Mouse (Mus musculus) fat pad, adult 2 months (tissue): ENCODE measurements around the gene Pacsin1.

Experiments
- DNase-seq: peaks from one replicate; pipeline ENCODE4 v3.0.0-alpha.2; 2011; ENCODE audit warnings: low read depth, low spot score; ENCODE audit errors: extremely low read depth

The Pacsin1 gene

GRCm38 (mm10) chr17:27655089-27656010 is at the start of gene Pacsin1:
TSS of gene Pacsin1 (plus strand) at chr17:27655509.
- no peak for DNase-seq

- DNase-seq, result no peak
Observed at GRCm38 (mm10) chr17:27609576-27609975, 45.7 kb upstream of the Pacsin1 start.

GRCm38 (mm10) chr17:27610679-27611518 is 44.4 kb upstream of the Pacsin1 start:
- no peak for DNase-seq

GRCm38 (mm10) chr17:27611519-27611884 is 43.8 kb upstream of the Pacsin1 start:
- DNase-seq, result no peak

- DNase-seq, result no peak
Observed at GRCm38 (mm10) chr17:27611994-27612393, 43.3 kb upstream of the Pacsin1 start.

- DNase-seq, result no peak
Observed at GRCm38 (mm10) chr17:27613016-27613415, 42.3 kb upstream of the Pacsin1 start.

GRCm38 (mm10) chr17:27615388-27615787 is 39.9 kb upstream of the Pacsin1 start:
- no peak for DNase-seq

GRCm38 (mm10) chr17:27621161-27621560 is 34.1 kb upstream of the Pacsin1 start:
- DNase-seq, result no peak

- DNase-seq, result no peak
Observed at GRCm38 (mm10) chr17:27621705-27622531, 33.4 kb upstream of the Pacsin1 start.

- no peak for DNase-seq
Observed at GRCm38 (mm10) chr17:27622611-27623359, 32.5 kb upstream of the Pacsin1 start.

GRCm38 (mm10) chr17:27623360-27624326 is 31.7 kb upstream of the Pacsin1 start, which contains the start of gene Nudt3:
TSS of gene Nudt3 (minus strand) at chr17:27623495.
- DNase-seq, result no peak

GRCm38 (mm10) chr17:27625455-27626251 is 29.7 kb upstream of the Pacsin1 start:
- no peak for DNase-seq

GRCm38 (mm10) chr17:27626681-27627080 is 28.6 kb upstream of the Pacsin1 start:
- DNase-seq, result no peak

GRCm38 (mm10) chr17:27627451-27627850 is 27.9 kb upstream of the Pacsin1 start:
- no peak for DNase-seq

- no peak for DNase-seq
Observed at GRCm38 (mm10) chr17:27628376-27628775, 26.9 kb upstream of the Pacsin1 start.

GRCm38 (mm10) chr17:27629249-27630020 is 25.9 kb upstream of the Pacsin1 start:
- DNase-seq, result peak; percentile 47

- DNase-seq, result no peak
Observed at GRCm38 (mm10) chr17:27634871-27635574, 20.3 kb upstream of the Pacsin1 start, which contains the start of gene RPS10-NUDT3. TSS of gene RPS10-NUDT3 (minus strand) at chr17:27635222.
